Mouse (Mus musculus): ENCODE data around the gene Praf2. TPM values are rescaled to one million over a fixed set of nuclear protein-coding genes. Genes with fewer than 3 reads are reported as not detected.

The Praf2 gene
- total RNA-seq (2012; rRNA removed) = 41.8 and 49.1 TPM in 2 replicates
- total RNA-seq (2014; rRNA removed) = 25.7 and 26.9 TPM in 2 replicates
- 40.5 and 40.6 TPM in 2 replicates for polyA plus RNA-seq (2012; ENCODE audit: insufficient read length, low read depth)

DNA sequence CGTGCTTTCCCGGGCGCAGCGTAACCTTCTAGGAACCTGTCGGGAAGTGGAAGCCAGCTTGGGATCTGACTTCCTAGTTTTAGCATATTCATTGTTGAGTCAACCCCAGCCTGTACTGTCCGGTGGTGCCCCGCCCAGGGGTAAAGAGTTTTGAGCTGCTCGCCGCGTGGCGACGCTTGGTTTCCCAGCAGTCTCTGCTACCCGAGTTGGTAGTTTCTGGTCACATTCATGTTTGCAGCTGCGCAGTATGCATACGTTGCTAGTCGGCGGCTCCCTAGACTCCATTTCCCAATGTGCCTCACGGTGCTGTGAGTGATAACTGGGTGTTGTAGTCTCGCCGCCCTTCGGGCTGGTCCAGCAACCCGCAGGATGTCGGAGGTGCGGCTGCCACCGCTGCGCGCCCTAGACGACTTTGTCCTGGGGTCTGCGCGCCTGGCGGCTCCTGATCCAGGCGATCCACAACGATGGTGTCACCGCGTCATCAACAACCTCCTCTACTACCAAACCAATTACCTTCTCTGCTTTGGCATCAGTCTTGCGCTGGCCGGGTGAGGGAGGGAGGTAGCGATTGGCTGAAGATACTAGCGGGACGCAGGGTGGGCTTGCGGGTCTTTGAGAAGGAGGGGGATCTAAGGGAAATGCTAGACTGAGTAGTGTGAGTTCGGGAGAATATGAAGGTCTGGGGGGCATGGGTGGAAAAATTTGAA is at the start of gene Praf2:
Praf2 (plus strand) TSS at position 225 of the 707 bp plus-strand sequence.
- H3K4me1 ChIP-seq (ENCODE audit: control insufficient read depth in 1 of 2, insufficient read depth in 2 of 2) = peaks cover 9 to 15% of the 10 kb centered on the region in 2 experiments; a peak in 3 of 4 replicates
- 0 out of 2 replicates have a peak, but pooled peaks cover 8% of the 10 kb centered on the region for H3K79me2 ChIP-seq (replicated peaks; ENCODE audit: control insufficient read depth, extremely low read depth, insufficient read depth, poor library complexity, severe bottlenecking)
- in situ Hi-C loops (cut with MboI; ENCODE audit: low pct_ligation_motif_present, low pct_unique_long_range_greater_than_20kb, low sequenced_read_pairs) (no loop called here), dilution Hi-C loops (cut with MboI; ENCODE audit: extremely low pct_ligation_motif_present, extremely low pct_unique_long_range_greater_than_20kb, low sequenced_read_pairs) (no loop called here)
- peak within 1 kb of the TSS; percentile 74 for H3K27ac ChIP-seq (ENCODE audit: insufficient read depth, low read depth)
- peak; percentile 93 for TF ChIP-seq HCFC1 (IDR thresholded peaks at IDR 0.05; ENCODE audit: low read depth, low read length)
- no peak for TF ChIP-seq USF1 (IDR thresholded peaks at IDR 0.05; ENCODE audit: low read depth, low read length)
- TF ChIP-seq MAX (IDR thresholded peaks at IDR 0.05; ENCODE audit: low read length) = peak; percentile 83
- no peak for TF ChIP-seq RAD21 (IDR thresholded peaks at IDR 0.05; ENCODE audit: low read depth, low read length)
- peak; percentile 67; the same call in 1 of the 2 replicates for TF ChIP-seq ELF1 (IDR thresholded peaks at IDR 0.05; ENCODE audit: low read depth, low read length)
- TF ChIP-seq UBTF (IDR thresholded peaks at IDR 0.05; ENCODE audit: low read depth, low read length) = no peak
- TF ChIP-seq MYC (IDR thresholded peaks at IDR 0.05; ENCODE audit: low read depth, low read length) = peak; percentile 91
- 0 out of 2 replicates have a peak, but pooled peaks have one; percentile 24 for TF ChIP-seq SIN3A (IDR thresholded peaks at IDR 0.05; ENCODE audit: low read length)
- peak; percentile 54; the same call in 1 of the 2 replicates for TF ChIP-seq POLR2AphosphoS2 (IDR thresholded peaks at IDR 0.05; ENCODE audit: low read depth, low read length)
- TF ChIP-seq POLR2A (IDR thresholded peaks at IDR 0.05; ENCODE audit: low read depth, low read length) = peak; percentile 59
- TF ChIP-seq RCOR1 (conservative IDR thresholded peaks at IDR 0.05; ENCODE audit: low read depth, low read length) = no peak
- peak; percentile 63; the same call in 1 of the 2 replicates for TF ChIP-seq NELFE (IDR thresholded peaks at IDR 0.05; ENCODE audit: low read depth, low read length)
- peak; percentile 80 for TF ChIP-seq NRF1 (IDR thresholded peaks at IDR 0.05; ENCODE audit: low read depth, low read length)
- TF ChIP-seq KAT2A (IDR thresholded peaks at IDR 0.05; ENCODE audit: insufficient replicate concordance, low read length) = peak; percentile 79; the same call in 1 of the 2 replicates
- TF ChIP-seq MXI1 (IDR thresholded peaks at IDR 0.05; ENCODE audit: low read depth, low read length) = 0 out of 2 replicates have a peak, but pooled peaks have one; percentile 64
- TF ChIP-seq ETS1 (conservative IDR thresholded peaks at IDR 0.05; ENCODE audit: low read depth, low read length) = 0 out of 2 replicates have a peak, but pooled peaks have one; percentile 10
- TF ChIP-seq IRF4 (IDR thresholded peaks at IDR 0.05; ENCODE audit: low read depth, low read length) = peak; percentile 25; the same call in 1 of the 2 replicates
- peak within 1 kb of the TSS; percentile 68 for H3K9ac ChIP-seq (ENCODE audit: insufficient read depth, low read depth)
- H3K4me2 ChIP-seq (ENCODE audit: insufficient read depth, low read depth, poor library complexity, severe bottlenecking) = peak within 1 kb of the TSS; percentile 74
- peak within 1 kb of the TSS; percentile 56 to 82 (median 59) for H3K4me3 ChIP-seq (replicated peaks in 1 of 3; ENCODE audit: low read depth in 2 of 3, low read length in 2 of 3, poor library complexity in 1 of 3)
- peaks cover 28 to 61% of the 10 kb centered on the region in 2 experiments for H3K36me3 ChIP-seq (replicated peaks in 1 of 2; ENCODE audit: control insufficient read depth in 1 of 2, insufficient read depth in 1 of 2, low read length in 1 of 2)
- no peaks in the 10 kb centered on the region for H3K9me3 ChIP-seq (replicated peaks; ENCODE audit: low read length)
- no peaks in the 10 kb centered on the region for H3K27me3 ChIP-seq (replicated peaks)
- peak; percentile 87 for DNase-seq (ENCODE audit: extremely low read depth)

GRCm38 (mm10) chrX:7678986-7679385 is 49.3 kb upstream of the Praf2 start:
- no peaks in the 10 kb centered on the region for H3K27me3 ChIP-seq (replicated peaks)
- dilution Hi-C loops (cut with MboI; ENCODE audit: extremely low pct_ligation_motif_present, extremely low pct_unique_long_range_greater_than_20kb, low sequenced_read_pairs) (no loop called here), in situ Hi-C loops (cut with MboI; ENCODE audit: low pct_ligation_motif_present, low pct_unique_long_range_greater_than_20kb, low sequenced_read_pairs) (no loop called here)
- H3K4me3 ChIP-seq (replicated peaks in 1 of 3; ENCODE audit: low read depth in 2 of 3, low read length in 2 of 3, poor library complexity in 1 of 3) = no peak overlapping the region
- peak; percentile 20 for TF ChIP-seq RAD21 (IDR thresholded peaks at IDR 0.05; ENCODE audit: low read depth, low read length)
- TF ChIP-seq E2F4 (IDR thresholded peaks at IDR 0.05; ENCODE audit: insufficient replicate concordance, low read depth, low read length) = no peak
- peak; percentile 44 for TF ChIP-seq SMC3 (IDR thresholded peaks at IDR 0.05; ENCODE audit: low read depth, low read length)
- TF ChIP-seq CTCF (conservative IDR thresholded peaks at IDR 0.05 in 1 of 2, IDR thresholded peaks at IDR 0.05 in 1 of 2; ENCODE audit: low read depth in 2 of 2, low read length in 2 of 2) = peak in 1 of 2 experiments; percentile 51; a peak in 2 of 4 replicates
- no peaks in the 10 kb centered on the region for H3K36me3 ChIP-seq (replicated peaks in 1 of 2; ENCODE audit: control insufficient read depth in 1 of 2, insufficient read depth in 1 of 2, low read length in 1 of 2)
- no peaks in the 10 kb centered on the region for H3K9me3 ChIP-seq (replicated peaks; ENCODE audit: low read length)
- no peak overlapping the region for H3K9ac ChIP-seq (ENCODE audit: insufficient read depth, low read depth)
- peaks cover 4 to 8% of the 10 kb centered on the region in 2 experiments; a peak in 3 of 4 replicates for H3K4me1 ChIP-seq (ENCODE audit: control insufficient read depth in 1 of 2, insufficient read depth in 2 of 2)
- no peaks in the 10 kb centered on the region for H3K79me2 ChIP-seq (replicated peaks; ENCODE audit: control insufficient read depth, extremely low read depth, insufficient read depth, poor library complexity, severe bottlenecking)
- no peak overlapping the region for H3K27ac ChIP-seq (ENCODE audit: insufficient read depth, low read depth)
- H3K4me2 ChIP-seq (ENCODE audit: insufficient read depth, low read depth, poor library complexity, severe bottlenecking) = no peak overlapping the region
- no peak for DNase-seq (ENCODE audit: extremely low read depth)

All from CH12.LX (cell line).